Mouse (Mus musculus) right cerebral cortex, postnatal 10 days (tissue): ENCODE measurements at regions not wholly inside any gene's neighbourhood (a gene's known extent, or its start where the extent isn't known, plus 50 kb on each side); places are given as distances from the start of the nearest gene placed in this dataset.

ENCODE experiments used
- DNase-seq, 2 experiments: peaks; one replicate each; pipeline ENCODE4 v3.0.0; 2021; ENCODE audit warnings: low spot score in 2 of 2

DNA sequence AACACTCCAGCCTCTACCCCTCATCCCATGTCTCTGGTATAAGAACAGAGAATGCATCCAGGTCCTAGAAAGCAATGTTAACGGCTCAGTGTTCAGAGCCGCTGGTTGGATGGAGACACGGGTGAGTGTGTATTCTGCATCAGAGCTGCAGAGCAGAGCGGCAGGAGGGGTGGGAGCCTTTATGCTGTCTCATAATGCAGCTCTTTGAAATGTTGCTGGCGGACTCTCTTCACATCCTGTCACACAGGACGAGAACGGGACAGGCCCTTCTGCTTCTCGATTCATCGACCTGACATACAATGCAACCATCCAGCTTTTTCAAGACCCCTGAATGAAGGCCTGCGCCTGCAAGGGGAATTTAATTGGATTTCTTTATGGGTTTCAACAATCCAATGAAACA, 507.2 kb downstream of the Ccdc171 start:
- peak; percentile 27 to 37 for DNase-seq

- DNase-seq = no peak
Measured at GRCm38 (mm10) chr4:84035347-84035746, 510.0 kb downstream of the Ccdc171 start.

GRCm38 (mm10) chr4:84037535-84037934, 512.2 kb downstream of the Ccdc171 start:
- no peak for DNase-seq

DNA sequence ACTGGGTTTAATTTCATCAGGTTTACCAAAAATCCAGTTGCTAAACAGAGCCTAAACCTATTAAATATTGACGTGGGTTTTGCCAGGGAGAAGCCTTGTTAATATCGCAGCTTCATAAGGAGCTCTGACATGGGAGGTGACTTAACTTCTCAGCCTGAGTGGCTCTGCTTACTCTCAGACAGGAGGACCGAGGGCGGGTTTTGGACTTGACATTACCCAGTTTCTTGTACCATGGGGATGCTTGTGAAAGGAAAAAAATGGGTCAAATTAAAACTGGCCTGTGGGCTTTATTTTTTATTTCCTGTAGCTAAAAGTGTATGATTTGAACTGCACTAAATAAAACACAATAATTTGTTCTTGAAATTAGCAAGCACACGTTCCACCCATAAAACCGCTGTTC, 524.9 kb downstream of the Ccdc171 start:
- DNase-seq = no peak

- no peak for DNase-seq
Measured at GRCm38 (mm10) chr4:84056863-84057502, 531.6 kb downstream of the Ccdc171 start.

GRCm38 (mm10) chr4:84060187-84060586, 534.8 kb downstream of the Ccdc171 start:
- DNase-seq = no peak

GRCm38 (mm10) chr4:84063755-84064154, 538.4 kb downstream of the Ccdc171 start:
- DNase-seq = no peak

DNA sequence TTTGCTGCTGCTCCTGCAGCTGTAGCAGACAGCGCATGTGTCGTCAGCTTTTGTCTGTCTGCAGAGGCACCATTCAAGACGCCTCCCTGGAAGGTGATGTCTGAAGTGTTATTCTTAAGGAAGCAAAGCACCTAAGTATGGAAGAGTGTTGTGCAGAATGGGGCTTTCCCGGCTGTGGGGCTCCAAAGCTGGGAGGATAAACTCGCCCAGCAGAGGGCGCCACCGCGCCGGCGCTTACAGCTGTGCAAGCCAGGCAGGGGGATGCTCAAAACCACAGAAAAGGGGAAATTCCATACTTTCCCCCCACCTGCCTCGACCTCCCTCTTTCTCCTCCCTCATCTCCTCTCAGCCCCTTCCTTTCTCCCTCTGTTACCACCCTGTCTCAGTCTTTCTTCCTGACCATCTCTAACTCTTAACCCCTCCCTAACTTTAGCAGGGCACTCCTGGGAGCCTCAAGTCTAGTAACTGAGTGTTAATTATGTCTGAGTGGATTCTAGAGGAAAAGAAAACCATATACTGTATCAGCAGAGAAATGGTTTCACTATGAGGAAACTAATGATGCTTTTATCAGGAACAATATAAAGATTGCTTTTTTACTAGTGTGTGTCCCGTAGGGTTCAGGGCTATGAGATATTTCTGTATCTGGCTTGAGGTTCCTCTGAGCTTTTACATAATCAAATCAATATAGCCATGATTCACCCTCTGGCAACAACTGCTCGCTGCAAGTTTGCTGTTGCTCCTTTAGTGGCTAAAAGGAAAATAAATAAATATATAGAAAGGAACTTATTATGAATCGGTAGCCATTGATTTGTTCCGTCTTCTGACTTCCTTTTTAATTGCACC, 539.5 kb downstream of the Ccdc171 start:
- peak; percentile 55 to 82 for DNase-seq

DNA sequence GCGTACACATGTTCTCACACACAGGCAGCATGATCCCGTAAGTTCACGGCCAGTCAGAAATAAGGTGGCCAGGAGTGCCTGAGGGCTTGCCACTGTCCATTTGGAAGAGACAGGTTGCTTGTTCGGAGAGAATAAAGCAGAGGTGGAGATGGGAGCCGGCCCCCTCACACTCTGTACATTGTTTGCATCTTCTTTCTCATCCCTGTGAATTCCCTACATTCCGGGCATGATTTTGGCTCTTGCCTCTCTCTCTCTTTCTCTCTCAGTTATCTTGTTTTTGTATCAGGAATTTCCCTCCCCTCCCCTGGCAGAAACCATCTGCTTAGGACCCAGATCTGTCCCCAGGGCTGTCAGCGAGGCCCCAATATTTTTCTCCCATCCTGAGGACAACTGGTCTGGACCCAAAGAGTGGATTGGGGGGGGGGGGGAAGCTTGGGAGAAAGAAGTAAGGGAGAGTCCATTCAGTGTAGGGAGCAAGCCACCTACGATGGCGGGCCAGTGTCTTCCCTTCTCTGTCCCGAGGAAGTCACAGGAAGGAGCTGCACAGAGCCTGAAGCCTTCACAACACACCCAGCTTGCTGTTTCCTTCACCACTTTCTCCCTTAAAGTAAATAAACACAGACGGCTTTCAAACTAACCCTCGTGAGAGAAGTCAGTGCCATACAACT, 540.2 kb downstream of the Ccdc171 start:
- DNase-seq = no peak

- no peak for DNase-seq
Measured at GRCm38 (mm10) chr4:84067931-84068575, 542.7 kb downstream of the Ccdc171 start.

- DNase-seq = no peak
Measured at GRCm38 (mm10) chr4:84068947-84069663, 543.8 kb downstream of the Ccdc171 start.

DNA sequence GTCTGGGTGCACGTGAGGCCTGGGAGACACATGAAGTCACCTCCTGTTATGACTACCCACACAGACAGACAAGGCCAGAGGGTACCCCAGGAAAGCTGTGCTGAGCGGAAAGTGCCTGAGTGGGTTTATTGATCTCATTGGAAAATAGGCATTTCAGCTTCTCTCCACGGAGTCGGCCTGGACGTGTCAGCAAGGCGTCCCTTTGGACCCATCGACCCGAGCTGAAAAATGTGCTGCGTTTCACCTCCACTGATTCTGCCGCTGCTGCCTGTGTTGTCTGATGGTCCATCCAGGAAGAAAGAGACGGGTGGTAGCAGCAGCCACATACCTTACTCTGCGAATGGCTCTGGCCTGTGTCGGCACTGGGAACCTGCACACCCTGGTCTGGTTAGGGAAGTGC, 544.3 kb downstream of the Ccdc171 start:
- no peak for DNase-seq

DNA sequence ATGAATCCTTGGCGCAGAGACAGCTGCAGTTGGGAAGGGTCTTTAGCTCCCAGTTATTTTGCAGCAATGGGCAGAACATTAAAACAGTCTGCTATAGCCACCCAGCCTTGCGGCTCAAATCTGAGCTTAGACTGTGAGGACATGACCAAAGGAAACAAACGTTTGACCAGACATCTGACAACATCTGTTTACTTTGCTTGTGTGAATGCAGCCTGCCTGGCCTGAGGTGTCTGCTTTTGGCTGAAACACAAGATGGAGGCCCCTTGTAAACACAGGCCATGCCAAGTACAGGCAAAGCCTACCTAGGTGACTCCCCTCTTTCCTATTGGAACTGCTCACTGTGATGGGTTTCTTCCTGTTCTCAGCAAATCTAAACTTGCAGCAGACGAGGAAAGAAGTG, 544.7 kb downstream of the Ccdc171 start:
- no peak for DNase-seq

DNA sequence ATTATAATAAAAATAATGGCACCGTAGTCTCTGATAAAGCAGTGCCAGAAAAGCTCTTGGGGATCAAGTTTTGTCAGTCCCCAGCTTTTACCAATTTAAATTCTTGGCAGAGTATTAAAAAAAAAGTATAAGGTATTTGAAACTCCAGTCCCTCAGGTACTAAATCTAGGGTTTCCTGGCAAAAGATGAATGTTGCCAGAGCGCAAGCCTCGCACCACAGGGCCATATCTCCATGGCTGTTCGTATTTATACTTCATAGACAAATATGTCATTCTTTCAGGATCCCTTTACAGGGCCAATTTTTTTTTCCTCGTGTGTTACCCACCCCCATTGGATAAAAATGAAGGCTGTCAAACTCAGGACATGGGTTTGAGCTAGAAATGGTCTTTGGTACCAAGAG, 546.8 kb downstream of the Ccdc171 start:
- DNase-seq = no peak

DNA sequence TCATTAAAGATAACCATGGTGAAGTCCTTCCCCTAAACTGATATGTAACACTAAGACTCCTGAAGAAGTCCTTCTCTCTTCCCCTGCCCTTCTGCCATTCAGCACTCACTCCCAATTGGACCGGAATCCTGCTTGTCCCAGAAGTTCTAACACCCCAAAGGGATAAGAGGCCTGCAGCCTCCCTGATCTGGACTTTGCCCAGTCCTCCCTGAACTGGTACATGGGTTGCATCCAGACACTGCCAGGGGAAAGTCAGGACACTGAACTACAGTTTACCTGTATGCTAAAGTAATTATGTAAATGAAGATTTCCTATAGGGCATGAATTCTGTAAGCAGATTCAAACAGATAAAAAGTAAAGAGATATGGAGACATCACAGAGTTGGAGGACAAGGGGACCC, 551.2 kb downstream of the Ccdc171 start:
- no peak for DNase-seq

DNA sequence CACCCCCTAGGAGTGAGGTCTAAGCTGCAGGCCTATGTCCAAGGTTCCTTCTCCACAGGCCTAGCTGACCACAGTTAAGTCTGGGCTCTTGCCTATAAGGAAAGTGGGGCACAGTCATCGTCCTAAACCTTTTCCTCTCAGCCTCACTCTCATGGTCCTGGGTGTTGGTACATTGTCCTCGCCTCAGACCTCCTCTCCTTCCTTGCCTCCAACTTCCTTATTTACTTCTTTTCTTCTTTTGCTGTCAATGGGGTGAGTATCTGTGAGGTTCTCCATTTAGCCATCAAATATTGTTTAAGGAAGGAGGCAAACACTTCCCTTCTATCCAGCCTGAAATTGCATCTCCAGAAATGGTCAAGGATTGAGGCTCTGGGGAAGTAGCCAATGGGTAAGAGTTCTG, 554.2 kb downstream of the Ccdc171 start:
- no peak for DNase-seq

- DNase-seq = no peak
Measured at GRCm38 (mm10) chr4:84081518-84081917, 556.2 kb downstream of the Ccdc171 start.

GRCm38 (mm10) chr4:84088166-84088565, 562.8 kb downstream of the Ccdc171 start:
- DNase-seq = no peak

GRCm38 (mm10) chr4:84092509-84092908, 567.2 kb downstream of the Ccdc171 start:
- no peak for DNase-seq

GRCm38 (mm10) chr4:84095237-84095636, 569.9 kb downstream of the Ccdc171 start:
- no peak for DNase-seq

DNA sequence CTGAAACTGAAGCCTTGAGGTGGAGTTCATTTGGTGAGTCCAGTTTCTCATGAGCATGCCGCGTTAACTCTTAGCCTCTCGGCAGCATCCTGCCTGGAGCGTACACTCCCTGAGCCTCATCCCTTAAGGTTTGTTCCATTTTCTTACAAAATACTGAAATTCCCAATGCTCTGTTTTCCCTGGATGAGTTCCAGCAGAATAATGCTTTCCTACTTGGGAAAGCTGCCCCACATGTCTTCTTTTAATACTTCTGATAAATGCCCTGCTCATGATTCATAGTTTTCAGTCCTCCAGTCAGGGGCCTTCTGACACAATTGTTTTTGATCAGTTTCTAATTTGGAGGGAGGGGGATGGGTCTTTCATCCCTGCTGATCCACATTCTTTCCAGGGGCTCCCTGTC, 570.7 kb downstream of the Ccdc171 start:
- no peak for DNase-seq

DNA sequence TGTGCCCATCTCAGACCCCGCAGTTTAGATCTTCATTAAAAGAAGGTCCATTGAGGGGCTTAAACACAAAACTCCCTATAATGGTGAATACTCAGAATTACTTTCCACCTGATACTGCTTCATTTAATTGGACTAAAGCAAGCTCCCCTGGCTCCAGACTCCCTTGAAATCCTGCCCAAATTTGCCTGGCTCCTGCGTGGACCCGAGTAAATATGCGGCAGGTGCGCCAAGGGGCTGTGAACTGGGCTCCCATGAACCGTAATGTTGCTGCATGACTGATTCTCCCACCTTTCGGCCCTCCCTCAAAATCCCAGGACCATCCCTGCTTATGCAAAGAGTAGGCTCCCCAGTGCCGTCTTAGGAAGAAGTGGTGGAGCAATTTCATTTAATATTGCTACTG, 573.7 kb downstream of the Ccdc171 start:
- no peak for DNase-seq
